Mouse (Mus musculus): ENCODE data around the gene Paqr7. TPM values are rescaled to one million over a fixed set of nuclear protein-coding genes. Genes with fewer than 3 reads are reported as not detected.
A peak's percentile ranks its signal among the peaks of the same experiment; 100 is the strongest.

Gene Paqr7
- polyA plus RNA-seq, 1 experiment from 2014 or later, result 12.8 TPM

GRCm38 (mm10) chr4:134461252-134461651 is 35.2 kb upstream of the Paqr7 start:
- H3K4me2 ChIP-seq (replicated peaks), result no peak overlapping the region
- H3K36me3 ChIP-seq, result no peaks in the 10 kb centered on the region
- no peaks in the 10 kb centered on the region for H3K9me3 ChIP-seq
- no peaks in the 10 kb centered on the region for H3K27me3 ChIP-seq
- H3K9ac ChIP-seq (replicated peaks), result no peak overlapping the region
- peaks cover 20% of the 10 kb centered on the region for H3K4me1 ChIP-seq (replicated peaks)
- 89% methylated on average over 5 of the region's 5 CpGs for WGBS
- H3K27ac ChIP-seq, result no peak overlapping the region
- ATAC-seq, result no peak
- no peak overlapping the region for H3K4me3 ChIP-seq (replicated peaks)

DNA sequence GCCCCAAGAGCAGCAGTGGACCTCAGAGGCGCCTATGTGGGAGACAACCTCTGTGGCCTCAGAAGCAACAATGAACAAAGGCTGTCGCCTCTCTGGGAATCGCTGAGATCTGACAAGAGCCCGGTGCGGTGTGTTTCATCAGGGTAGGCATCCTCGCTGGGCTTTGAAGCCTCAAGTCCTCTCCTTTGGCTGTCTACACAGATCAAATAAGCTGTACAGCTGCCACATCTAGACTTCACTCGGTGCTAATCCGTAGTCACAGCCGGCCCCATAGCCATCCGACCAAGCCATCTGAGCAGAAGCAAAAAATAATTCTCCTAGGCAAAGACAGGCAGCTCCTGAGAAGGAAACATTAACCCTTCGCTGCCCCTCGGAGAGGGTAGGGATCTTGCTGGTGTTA is 30.7 kb upstream of the Paqr7 start:
- peaks cover 2% of the 10 kb centered on the region for H3K36me3 ChIP-seq
- peak overlapping the region; percentile 99 for H3K27ac ChIP-seq
- WGBS, result 20% methylated on average over 12 of the region's 12 CpGs
- no peaks in the 10 kb centered on the region for H3K9me3 ChIP-seq
- H3K27me3 ChIP-seq, result no peaks in the 10 kb centered on the region
- peak overlapping the region; percentile 52 for H3K9ac ChIP-seq (replicated peaks)
- H3K4me3 ChIP-seq (replicated peaks), result peak overlapping the region; percentile 16
- ATAC-seq, result no peak
- peak overlapping the region; percentile 85 for H3K4me2 ChIP-seq (replicated peaks)
- H3K4me1 ChIP-seq (replicated peaks), result peaks cover 35% of the 10 kb centered on the region

DNA sequence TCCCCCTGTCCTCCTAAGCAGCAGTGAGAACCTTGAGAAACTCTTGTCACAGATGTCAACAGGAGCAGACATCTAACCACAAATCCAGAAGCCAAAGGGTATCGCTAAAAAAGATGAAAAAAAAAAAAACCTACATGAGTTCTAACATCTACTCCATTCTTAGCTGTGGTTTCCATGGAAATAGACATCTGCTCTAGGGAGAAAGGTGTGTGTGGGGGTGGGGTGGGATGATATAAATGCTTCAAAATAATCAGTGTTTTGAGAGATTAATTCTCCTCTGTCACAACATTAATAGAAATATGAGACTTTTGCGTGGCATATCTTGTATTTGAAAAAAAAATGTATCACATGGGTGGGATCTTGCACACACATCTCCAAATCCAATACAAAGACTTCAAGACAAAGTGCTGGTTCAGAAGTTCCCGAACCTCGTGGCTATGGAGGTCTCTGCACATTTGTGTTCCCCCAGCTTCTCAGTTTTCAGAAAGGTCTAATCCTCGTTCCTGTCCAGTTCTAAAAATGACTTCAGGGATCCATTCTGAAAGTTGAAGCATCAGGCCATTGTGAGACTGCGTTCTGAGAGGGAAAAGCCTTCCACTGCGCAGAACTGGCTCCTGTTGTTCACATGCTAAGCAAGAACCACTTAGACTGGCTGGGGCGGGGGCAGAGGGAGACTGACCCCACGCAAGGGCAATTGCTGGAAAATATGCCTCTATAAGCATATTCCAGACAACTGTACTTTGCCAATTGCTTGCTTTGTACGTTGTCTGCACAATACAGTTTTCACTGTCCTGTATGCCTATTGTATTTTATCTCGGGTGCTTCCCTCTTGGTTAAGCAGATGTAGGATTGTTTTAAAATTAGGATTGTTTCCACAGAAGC is 29.9 kb upstream of the Paqr7 start:
- Histone ChIP-seq H3K4me2 (replicated peaks) (peak overlapping the region; percentile 85), H3K9ac (replicated peaks) (peak overlapping the region; percentile 93), H3K4me1 (replicated peaks) (peaks cover 43% of the 10 kb centered on the region), H3K9me3 (no peaks in the 10 kb centered on the region), H3K27ac (peak overlapping the region; percentile 99), H3K27me3 (no peaks in the 10 kb centered on the region), H3K36me3 (peaks cover 9% of the 10 kb centered on the region), H3K4me3 (replicated peaks) (peak overlapping the region; percentile 63)
- no peak for ATAC-seq
- 45% methylated on average over 11 of the region's 11 CpGs for WGBS

GRCm38 (mm10) chr4:134467435-134468214 is 28.9 kb upstream of the Paqr7 start:
- Histone ChIP-seq H3K27ac (peak overlapping the region; percentile 99), H3K27me3 (no peaks in the 10 kb centered on the region), H3K4me1 (replicated peaks) (peaks cover 52% of the 10 kb centered on the region), H3K36me3 (peaks cover 18% of the 10 kb centered on the region), H3K4me2 (replicated peaks) (peak overlapping the region; percentile 85), H3K4me3 (replicated peaks) (peak overlapping the region; percentile 63), H3K9ac (replicated peaks) (peak overlapping the region; percentile 93), H3K9me3 (no peaks in the 10 kb centered on the region)
- peak; percentile 37 for ATAC-seq
- under 1% methylated on average over 31 of the region's 31 CpGs for WGBS

- 0% methylated on average over 31 of the region's 31 CpGs for WGBS
- H3K36me3 ChIP-seq, result peaks cover 24% of the 10 kb centered on the region
- H3K27ac ChIP-seq, result peak within 1 kb of the TSS; percentile 99
- H3K4me1 ChIP-seq (replicated peaks), result peaks cover 58% of the 10 kb centered on the region
- H3K4me2 ChIP-seq (replicated peaks), result peak within 1 kb of the TSS; percentile 85
- ATAC-seq, result peak; percentile 94
- no peaks in the 10 kb centered on the region for H3K9me3 ChIP-seq
- H3K27me3 ChIP-seq, result no peaks in the 10 kb centered on the region
- H3K4me3 ChIP-seq (replicated peaks), result peak within 1 kb of the TSS; percentile 63
- H3K9ac ChIP-seq (replicated peaks), result peak within 1 kb of the TSS; percentile 93
Observed at GRCm38 (mm10) chr4:134468215-134468575, 28.3 kb upstream of the Paqr7 start, which contains the start of gene Stmn1. Stmn1 (plus strand) TSS chr4:134468320.

DNA sequence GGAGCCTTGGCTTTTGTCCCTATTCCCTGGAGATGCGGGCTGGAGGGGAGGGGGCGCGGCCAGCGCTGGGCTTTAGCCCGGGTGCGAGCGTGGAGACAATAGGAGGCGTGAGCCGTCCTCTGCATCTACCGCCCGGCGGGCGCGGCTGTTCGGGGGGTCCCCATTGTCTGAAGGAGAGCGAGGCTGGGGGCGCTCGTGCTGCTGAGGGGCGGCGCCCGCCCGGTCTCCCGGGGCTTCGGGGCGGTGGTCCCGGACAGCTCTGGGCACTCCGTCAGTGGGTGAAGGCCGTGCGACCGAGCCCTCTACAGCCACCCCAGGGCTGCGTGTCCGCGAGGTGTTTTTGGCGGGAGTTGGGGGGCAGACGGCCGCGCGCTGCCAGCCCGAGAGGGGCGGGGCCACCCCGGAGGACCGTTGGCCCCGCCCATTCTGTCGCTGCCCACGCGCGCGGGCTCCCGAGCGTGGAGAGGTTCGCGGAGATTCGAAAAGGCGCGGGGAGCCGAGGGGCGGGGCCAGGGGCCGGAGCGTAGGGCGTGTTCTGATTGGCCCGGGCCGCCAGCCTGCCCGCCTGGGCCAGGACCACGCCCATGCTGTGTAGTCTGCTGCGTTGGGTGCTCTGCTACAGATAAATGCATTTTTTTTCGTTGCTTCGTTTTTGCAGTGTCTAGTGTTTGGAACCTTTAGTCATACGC is 27.8 kb upstream of the Paqr7 start:
- H3K36me3 ChIP-seq, result peaks cover 25% of the 10 kb centered on the region
- H3K27me3 ChIP-seq, result no peaks in the 10 kb centered on the region
- H3K4me3 ChIP-seq (replicated peaks), result peak overlapping the region; percentile 63
- H3K27ac ChIP-seq, result peak overlapping the region; percentile 99
- peak overlapping the region; percentile 85 for H3K4me2 ChIP-seq (replicated peaks)
- peak; percentile 81 for ATAC-seq
- peaks cover 59% of the 10 kb centered on the region for H3K4me1 ChIP-seq (replicated peaks)
- peak overlapping the region; percentile 93 for H3K9ac ChIP-seq (replicated peaks)
- WGBS, result under 1% methylated on average over 64 of the region's 68 CpGs
- no peaks in the 10 kb centered on the region for H3K9me3 ChIP-seq

- Histone ChIP-seq H3K9ac (replicated peaks) (peak overlapping the region; percentile 93), H3K4me2 (replicated peaks) (peak overlapping the region; percentile 85), H3K4me1 (replicated peaks) (peaks cover 65% of the 10 kb centered on the region), H3K9me3 (no peaks in the 10 kb centered on the region), H3K27me3 (no peaks in the 10 kb centered on the region), H3K36me3 (peaks cover 31% of the 10 kb centered on the region), H3K27ac (peak overlapping the region; percentile 99), H3K4me3 (replicated peaks) (peak overlapping the region; percentile 63)
- ATAC-seq, result peak; percentile 36
- WGBS, result 4% methylated on average over 6 of the region's 6 CpGs
Observed at GRCm38 (mm10) chr4:134469341-134469796, 27.1 kb upstream of the Paqr7 start.

DNA sequence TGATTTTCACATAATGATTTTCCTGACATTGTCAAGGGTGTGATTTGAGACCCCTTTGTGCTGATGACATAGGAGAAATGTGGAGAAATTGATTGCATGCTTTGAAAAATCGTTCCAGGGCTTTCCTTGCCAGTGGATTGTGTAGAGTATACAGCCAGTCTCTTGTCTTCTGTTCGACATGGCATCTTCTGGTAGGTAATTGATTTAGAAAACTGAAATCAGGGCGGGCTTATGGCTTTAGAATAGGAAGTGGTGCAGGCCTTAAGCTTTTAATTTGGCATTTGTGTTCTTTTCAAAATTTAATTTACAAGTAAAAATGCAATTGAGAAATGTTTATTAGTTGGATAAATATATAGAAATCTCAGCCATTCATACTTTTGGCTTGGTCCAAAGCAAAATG is 26.5 kb upstream of the Paqr7 start:
- 27% methylated on average over 3 of the region's 3 CpGs for WGBS

GRCm38 (mm10) chr4:134471469-134471868 is 25.0 kb upstream of the Paqr7 start:
- H3K27ac ChIP-seq, result peak overlapping the region; percentile 82
- H3K4me1 ChIP-seq (replicated peaks), result peaks cover 52% of the 10 kb centered on the region
- H3K4me3 ChIP-seq (replicated peaks), result peak overlapping the region; percentile 63
- H3K4me2 ChIP-seq (replicated peaks), result peak overlapping the region; percentile 85
- peak overlapping the region; percentile 93 for H3K9ac ChIP-seq (replicated peaks)
- ATAC-seq, result no peak
- H3K9me3 ChIP-seq, result no peaks in the 10 kb centered on the region
- peaks cover 52% of the 10 kb centered on the region for H3K36me3 ChIP-seq
- no peaks in the 10 kb centered on the region for H3K27me3 ChIP-seq

More for the DNA sequence above, 26.5 kb upstream of the Paqr7 start:
- Histone ChIP-seq H3K4me2 (replicated peaks) (peak overlapping the region; percentile 85), H3K4me3 (replicated peaks) (peak overlapping the region; percentile 63), H3K27me3 (no peaks in the 10 kb centered on the region), H3K9ac (replicated peaks) (peak overlapping the region; percentile 93), H3K4me1 (replicated peaks) (peaks cover 65% of the 10 kb centered on the region), H3K9me3 (no peaks in the 10 kb centered on the region), H3K27ac (peak overlapping the region; percentile 99), H3K36me3 (peaks cover 38% of the 10 kb centered on the region)
- ATAC-seq, result no peak

DNA sequence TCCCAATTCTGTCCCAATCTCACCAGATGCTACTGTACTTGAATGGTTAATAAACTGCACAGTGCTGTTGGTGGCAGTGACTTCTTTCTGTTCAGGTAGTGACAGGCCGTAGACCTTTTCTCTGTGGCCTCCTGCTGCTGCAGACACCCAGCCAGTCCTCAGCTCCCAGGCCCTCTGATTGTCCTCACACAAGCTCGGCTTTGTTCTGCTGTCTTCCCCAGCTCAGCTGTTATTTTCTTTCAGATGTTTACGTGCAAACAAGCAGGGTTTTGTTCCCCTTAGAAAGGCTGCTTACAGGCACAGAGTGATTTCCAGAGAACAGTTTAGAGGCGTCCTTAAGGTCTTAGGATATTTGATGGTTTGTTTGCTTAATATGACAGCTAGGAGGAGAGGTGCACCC is 22.7 kb upstream of the Paqr7 start:
- no peaks in the 10 kb centered on the region for H3K27me3 ChIP-seq
- 62% methylated on average over 4 of the region's 4 CpGs for whole genome bisulfite sequencing
- peak overlapping the region; percentile 2 for H3K4me2 ChIP-seq (replicated peaks)
- peaks cover 51% of the 10 kb centered on the region for H3K4me1 ChIP-seq (replicated peaks)
- peak overlapping the region; percentile 76 for H3K27ac ChIP-seq
- peak overlapping the region; percentile 42; the same call in 1 of the 2 replicates for H3K9ac ChIP-seq (replicated peaks)
- H3K9me3 ChIP-seq, result no peaks in the 10 kb centered on the region
- no peak for ATAC-seq
- peaks cover 63% of the 10 kb centered on the region for H3K36me3 ChIP-seq
- H3K4me3 ChIP-seq (replicated peaks), result no peak overlapping the region

GRCm38 (mm10) chr4:134474240-134474639 is 22.3 kb upstream of the Paqr7 start:
- 33% methylated on average over 8 of the region's 8 CpGs for WGBS
- Histone ChIP-seq H3K27ac (peak overlapping the region; percentile 76), H3K9ac (replicated peaks) (peak overlapping the region; percentile 42), H3K4me1 (replicated peaks) (peaks cover 55% of the 10 kb centered on the region), H3K36me3 (peaks cover 63% of the 10 kb centered on the region), H3K4me3 (replicated peaks) (0 out of 2 replicates have a peak overlapping the region, but pooled peaks have one; percentile 2), H3K27me3 (no peaks in the 10 kb centered on the region), H3K9me3 (no peaks in the 10 kb centered on the region), H3K4me2 (replicated peaks) (peak overlapping the region; percentile 2)
- ATAC-seq, result no peak
